Mouse (Mus musculus) intestine, embryonic 16.5 days (tissue): Measurements from ENCODE around the gene Jund. TPM values are rescaled to one million over a fixed set of nuclear protein-coding genes. Genes with fewer than 3 reads are reported as not detected.
A peak's percentile ranks its signal among the peaks of the same experiment; 100 is the strongest.

ENCODE experiments used
- ATAC-seq: fragments of 200-750 bp; cut with Nextera tagmentation; 2 replicates; pipeline ENCODE4 v1.8.0; 2017; ENCODE audit warnings: moderate TSS enrichment, moderate library complexity
- H3K27ac ChIP-seq: fragments of 300-500 bp; sonication (generic); 2 replicates; pipeline ENCODE4 v1.5.1; 2014; ENCODE audit warnings: mild to moderate bottlenecking, low read length
- H3K27me3 ChIP-seq: fragments of 300-500 bp; sonication (generic); replicated peaks from 2 replicates; pipeline ENCODE4 v1.6.1; 2014; ENCODE audit warnings: low read length, control low read depth, mixed read lengths; ENCODE audit not compliant: control insufficient read depth, insufficient read depth
- H3K36me3 ChIP-seq: fragments of 300-500 bp; sonication (generic); 2 replicates; pipeline ENCODE4 v1.6.1; 2014; ENCODE audit warnings: low read length, control low read depth; ENCODE audit not compliant: control insufficient read depth, insufficient read depth
- H3K4me1 ChIP-seq: fragments of 300-500 bp; sonication (generic); 2 replicates; pipeline ENCODE4 v1.6.1; 2014; ENCODE audit warnings: low read length, control low read depth, mixed read lengths; ENCODE audit not compliant: control insufficient read depth, insufficient read depth
- H3K4me2 ChIP-seq: fragments of 300-500 bp; sonication (generic); 2 replicates; pipeline ENCODE4 v1.6.1; 2014; ENCODE audit warnings: low read depth, low read length, control low read depth
- H3K4me3 ChIP-seq: fragments of 300-500 bp; sonication (generic); 2 replicates; pipeline ENCODE4 v1.5.1; 2014; ENCODE audit warnings: mild to moderate bottlenecking, low read length
- H3K9ac ChIP-seq: fragments of 300-500 bp; sonication (generic); 2 replicates; pipeline ENCODE4 v1.6.1; 2014; ENCODE audit warnings: low read depth, low read length
- H3K9me3 ChIP-seq: fragments of 300-500 bp; sonication (generic); 2 replicates; pipeline ENCODE4 v1.6.1; 2016; ENCODE audit warnings: low read length, control low read depth; ENCODE audit not compliant: control insufficient read depth
- WGBS: fragments of 180-500 bp; shearing (Covaris S2); extraction: QIAGEN DNeasy Blood & Tissue Kit; methylation state at CpG from one replicate; pipeline ENCODE4 v1.1.7; 2014; 5-methylcytosine and 5-hydroxymethylcytosine counted together
- polyA plus RNA-seq: library from polyadenylated mRNA; unstranded; fragments of >200 nt; fragmentation: Nextera tagmentation; extraction: Ambion mirVana; gene quantifications from 2 replicates; pipeline ENCODE4 v1.2.1, GENCODE M21; 2015

The Jund gene
- polyA plus RNA-seq, 1 experiment from 2014 or later: 37.3 TPM

DNA sequence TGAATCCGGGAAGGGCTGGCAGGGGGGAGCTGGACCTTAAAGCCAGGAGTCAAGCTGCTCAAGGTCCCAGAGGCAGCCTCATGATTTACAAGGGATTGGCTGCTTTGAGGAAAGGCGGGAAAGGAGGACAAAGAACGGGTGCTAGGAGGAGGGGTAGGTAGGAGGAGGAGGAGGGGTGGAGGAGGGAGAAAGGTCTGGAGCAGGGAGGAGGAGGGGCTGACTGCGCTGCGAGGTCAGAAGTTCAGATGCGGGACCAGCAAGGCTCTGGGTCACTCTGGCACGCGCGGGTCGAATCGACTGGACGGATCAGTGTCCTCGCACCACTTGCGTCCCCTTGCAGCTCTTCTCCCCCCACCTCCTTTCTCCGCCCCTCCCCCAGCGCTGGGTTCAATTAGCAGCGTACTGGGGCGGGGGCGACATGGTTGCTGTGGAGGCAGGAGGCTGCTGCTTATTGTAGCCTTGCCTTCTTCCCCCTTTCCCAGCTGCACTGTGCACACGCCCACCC, 7.0 kb upstream of the Jund start:
- H3K9me3 ChIP-seq: no peaks in the 10 kb centered on the region
- peaks cover 39% of the 10 kb centered on the region for H3K4me1 ChIP-seq
- 2% methylated on average over 18 of the region's 20 CpGs for WGBS
- H3K4me2 ChIP-seq: peak overlapping the region; percentile 62
- peak overlapping the region; percentile 35 for H3K4me3 ChIP-seq
- no peaks in the 10 kb centered on the region for H3K36me3 ChIP-seq
- H3K27ac ChIP-seq: peak overlapping the region; percentile 57; the same call in 1 of the 2 replicates
- H3K27me3 ChIP-seq: no peaks in the 10 kb centered on the region
- peak; percentile 39; the same call in 1 of the 2 replicates for ATAC-seq
- H3K9ac ChIP-seq: peak overlapping the region; percentile 73

DNA sequence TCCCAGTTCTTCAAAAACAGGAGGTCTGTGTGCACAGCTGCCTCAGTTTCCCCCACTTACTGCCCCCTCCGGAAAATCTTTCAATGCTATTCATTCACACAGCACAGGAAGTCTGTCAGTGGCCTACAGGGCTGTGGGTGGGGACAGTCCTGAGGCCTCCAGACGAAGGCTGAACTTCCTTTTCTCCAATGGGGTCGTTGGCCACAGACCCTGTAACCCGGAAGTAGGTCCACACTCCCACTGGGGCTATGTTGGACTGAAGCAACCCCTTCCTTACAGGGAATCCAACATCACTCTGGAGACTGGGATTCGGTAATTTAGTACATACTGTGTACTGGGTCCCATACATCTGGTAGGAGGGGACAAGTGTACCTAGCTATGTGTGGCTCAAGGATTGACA, 5.1 kb upstream of the Jund start:
- no peak for ATAC-seq
- no peaks in the 10 kb centered on the region for H3K27me3 ChIP-seq
- no peak overlapping the region for H3K4me3 ChIP-seq
- no peaks in the 10 kb centered on the region for H3K36me3 ChIP-seq
- H3K27ac ChIP-seq: peak overlapping the region; percentile 41
- H3K4me1 ChIP-seq: peaks cover 50% of the 10 kb centered on the region
- WGBS: 66% methylated on average over 5 of the region's 5 CpGs
- no peaks in the 10 kb centered on the region for H3K9me3 ChIP-seq
- H3K9ac ChIP-seq: peak overlapping the region; percentile 35; the same call in 1 of the 2 replicates
- no peak overlapping the region for H3K4me2 ChIP-seq

DNA sequence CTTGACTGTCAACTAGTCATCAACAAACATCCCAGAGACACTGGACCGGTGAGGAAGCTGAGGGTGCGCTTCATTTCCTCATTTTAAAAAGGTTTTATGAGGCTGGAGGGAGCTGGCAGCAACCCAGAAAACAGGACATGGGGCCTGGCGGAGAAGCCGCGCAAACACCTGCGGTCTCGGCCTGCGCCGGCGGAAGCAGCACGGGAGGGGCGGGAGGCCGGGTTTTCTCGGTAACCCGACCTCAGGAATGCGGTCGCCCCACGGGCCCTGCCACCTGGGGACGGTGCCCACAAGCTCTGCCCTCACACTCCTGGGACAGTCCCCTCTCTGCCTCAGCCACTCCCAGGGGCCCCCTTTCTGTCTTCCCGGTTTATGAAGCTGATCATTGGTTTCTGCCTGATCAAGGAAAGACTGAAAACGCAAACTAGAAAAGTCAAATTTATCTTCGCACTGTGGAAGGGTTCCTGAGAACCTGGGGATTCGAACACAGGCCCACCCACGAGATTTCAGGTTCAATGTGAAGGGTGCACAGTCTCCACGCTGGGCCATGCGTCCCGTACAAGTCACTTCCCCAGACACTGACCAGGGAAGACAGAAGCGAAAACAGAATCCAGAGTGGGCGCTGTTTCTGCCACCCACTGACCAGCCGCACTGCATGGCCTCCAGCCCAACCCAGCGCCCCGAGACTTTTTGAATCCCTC, 3.3 kb upstream of the Jund start:
- Histone ChIP-seq H3K4me1 (peaks cover 50% of the 10 kb centered on the region), H3K36me3 (no peaks in the 10 kb centered on the region), H3K27ac (peak overlapping the region; percentile 95), H3K4me2 (peak overlapping the region; percentile 61), H3K4me3 (no peak overlapping the region), H3K9me3 (no peaks in the 10 kb centered on the region), H3K27me3 (no peaks in the 10 kb centered on the region), H3K9ac (peak overlapping the region; percentile 66)
- ATAC-seq: peak; percentile 14; the same call in 1 of the 2 replicates
- WGBS: 27% methylated on average over 32 of the region's 32 CpGs

DNA sequence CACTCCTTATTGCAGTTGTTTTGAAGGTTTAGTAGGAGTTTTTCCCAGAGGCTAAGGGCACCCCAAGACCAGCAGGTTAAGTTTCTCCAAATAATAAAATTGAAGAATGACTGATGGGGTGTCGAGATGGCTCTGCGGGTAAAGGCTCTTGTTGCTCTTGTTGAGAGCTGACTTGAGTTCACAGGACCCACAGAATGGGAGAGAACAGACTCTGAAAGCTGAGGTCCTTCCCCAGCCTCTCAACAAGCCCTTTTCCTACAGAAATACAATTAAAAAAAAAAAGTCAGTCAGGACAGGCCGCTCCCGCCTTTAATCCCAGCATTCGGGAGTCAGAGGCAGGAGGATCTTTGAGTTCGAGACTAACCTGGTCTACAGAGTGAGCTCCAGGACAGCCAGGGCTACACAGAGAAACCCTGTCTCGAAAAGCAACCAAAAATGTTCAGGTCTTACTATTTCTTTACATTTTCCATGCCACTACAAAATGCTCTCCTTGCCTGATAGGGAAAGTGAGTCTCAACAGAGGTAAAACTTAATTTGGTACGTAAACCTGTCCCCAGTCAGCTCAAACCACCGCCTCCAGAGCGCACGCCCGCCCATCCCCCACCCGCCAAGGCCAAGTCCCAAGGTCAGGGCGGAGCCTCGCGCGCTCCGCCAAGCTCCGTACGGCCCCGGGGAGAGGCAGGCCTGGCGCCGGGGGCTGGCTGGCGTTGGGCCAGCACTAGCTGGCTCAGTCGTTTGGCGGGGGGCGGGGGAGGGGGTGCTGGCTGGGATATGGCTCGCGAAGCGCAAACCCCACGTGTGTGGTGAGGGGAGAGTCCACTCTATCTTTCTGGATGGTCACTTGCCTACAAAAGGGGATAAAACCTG, 2.5 kb upstream of the Jund start:
- peaks cover 53% of the 10 kb centered on the region for H3K4me1 ChIP-seq
- H3K4me2 ChIP-seq: peak overlapping the region; percentile 61
- no peaks in the 10 kb centered on the region for H3K36me3 ChIP-seq
- peak overlapping the region; percentile 23 for H3K4me3 ChIP-seq
- WGBS: 3% methylated on average over 31 of the region's 31 CpGs
- H3K27ac ChIP-seq: peak overlapping the region; percentile 95
- H3K9me3 ChIP-seq: no peaks in the 10 kb centered on the region
- no peaks in the 10 kb centered on the region for H3K27me3 ChIP-seq
- ATAC-seq: peak; percentile 24
- peak overlapping the region; percentile 66 for H3K9ac ChIP-seq

DNA sequence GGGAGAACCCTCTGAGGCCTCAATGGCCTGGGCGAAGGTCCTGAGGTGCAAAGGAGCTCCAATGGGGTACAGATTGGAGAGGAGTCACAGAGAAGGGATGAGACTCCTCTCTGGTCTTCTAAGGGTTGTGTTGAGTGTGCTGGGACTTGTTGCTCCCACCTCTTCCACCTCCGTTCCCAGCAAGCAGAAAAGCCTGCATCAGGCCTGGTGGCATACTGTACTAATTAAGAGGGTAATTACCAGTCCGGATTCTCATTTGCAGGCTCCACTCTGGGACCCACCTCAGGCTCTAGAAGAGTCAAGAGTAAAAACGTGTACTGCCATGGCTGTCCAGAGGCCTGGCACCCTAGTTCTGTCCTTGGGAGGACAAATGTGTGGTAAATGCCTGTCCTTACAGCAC, 1.8 kb upstream of the Jund start:
- Histone ChIP-seq H3K27ac (peak overlapping the region; percentile 95), H3K4me2 (peak overlapping the region; percentile 61), H3K9ac (peak overlapping the region; percentile 66), H3K9me3 (no peaks in the 10 kb centered on the region), H3K4me1 (peaks cover 54% of the 10 kb centered on the region), H3K4me3 (peak overlapping the region; percentile 23), H3K27me3 (no peaks in the 10 kb centered on the region), H3K36me3 (no peaks in the 10 kb centered on the region)
- ATAC-seq: no peak
- WGBS: 36% methylated on average over 4 of the region's 4 CpGs

DNA sequence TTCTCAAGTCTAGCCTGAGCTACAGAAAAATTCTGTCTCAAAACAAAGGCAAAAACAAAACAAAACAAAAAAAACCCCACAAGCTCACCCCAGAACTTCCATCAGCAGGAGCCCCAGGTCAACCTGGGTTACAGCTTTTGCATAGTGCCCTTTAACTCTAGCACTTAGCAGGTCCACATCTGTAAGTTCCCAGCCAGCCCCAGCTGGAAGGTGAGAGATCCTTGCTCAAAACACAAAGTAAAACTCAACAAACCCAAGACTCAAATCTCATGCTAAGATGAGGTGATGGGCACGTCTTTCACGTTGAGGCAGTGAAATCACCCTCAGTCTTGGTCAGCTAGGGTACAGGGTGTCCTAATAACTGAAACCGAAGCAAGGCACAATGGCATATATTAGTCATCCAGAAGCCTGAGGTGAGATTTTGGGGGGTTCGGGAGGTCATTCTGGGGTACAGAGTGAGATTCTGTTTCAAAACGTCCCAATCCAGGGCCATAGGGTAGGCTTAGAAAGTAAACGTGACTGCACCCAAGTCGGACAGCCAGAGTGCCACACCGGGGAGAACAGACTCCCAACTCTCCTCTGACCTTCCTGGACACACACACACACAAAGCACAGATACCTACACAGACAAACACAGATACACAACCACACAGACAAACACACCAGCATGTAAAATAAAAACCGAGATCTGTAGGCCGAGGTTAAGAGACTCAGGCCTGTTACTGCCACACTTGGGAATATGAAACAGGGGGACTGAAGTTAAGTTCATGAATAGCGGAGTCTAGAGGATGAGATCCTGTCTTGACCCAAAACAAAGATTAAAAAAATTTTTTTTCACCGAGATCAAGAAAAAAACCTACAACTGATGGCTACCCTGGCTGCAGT, 1.1 kb upstream of the Jund start:
- 59% methylated on average over 12 of the region's 12 CpGs for WGBS
- peak overlapping the region; percentile 95 for H3K27ac ChIP-seq
- no peak for ATAC-seq
- H3K9me3 ChIP-seq: no peaks in the 10 kb centered on the region
- peaks cover 56% of the 10 kb centered on the region for H3K4me1 ChIP-seq
- no peaks in the 10 kb centered on the region for H3K27me3 ChIP-seq
- no peaks in the 10 kb centered on the region for H3K36me3 ChIP-seq
- H3K4me2 ChIP-seq: peak overlapping the region; percentile 61
- H3K9ac ChIP-seq: peak overlapping the region; percentile 72
- peak overlapping the region; percentile 54 for H3K4me3 ChIP-seq

DNA sequence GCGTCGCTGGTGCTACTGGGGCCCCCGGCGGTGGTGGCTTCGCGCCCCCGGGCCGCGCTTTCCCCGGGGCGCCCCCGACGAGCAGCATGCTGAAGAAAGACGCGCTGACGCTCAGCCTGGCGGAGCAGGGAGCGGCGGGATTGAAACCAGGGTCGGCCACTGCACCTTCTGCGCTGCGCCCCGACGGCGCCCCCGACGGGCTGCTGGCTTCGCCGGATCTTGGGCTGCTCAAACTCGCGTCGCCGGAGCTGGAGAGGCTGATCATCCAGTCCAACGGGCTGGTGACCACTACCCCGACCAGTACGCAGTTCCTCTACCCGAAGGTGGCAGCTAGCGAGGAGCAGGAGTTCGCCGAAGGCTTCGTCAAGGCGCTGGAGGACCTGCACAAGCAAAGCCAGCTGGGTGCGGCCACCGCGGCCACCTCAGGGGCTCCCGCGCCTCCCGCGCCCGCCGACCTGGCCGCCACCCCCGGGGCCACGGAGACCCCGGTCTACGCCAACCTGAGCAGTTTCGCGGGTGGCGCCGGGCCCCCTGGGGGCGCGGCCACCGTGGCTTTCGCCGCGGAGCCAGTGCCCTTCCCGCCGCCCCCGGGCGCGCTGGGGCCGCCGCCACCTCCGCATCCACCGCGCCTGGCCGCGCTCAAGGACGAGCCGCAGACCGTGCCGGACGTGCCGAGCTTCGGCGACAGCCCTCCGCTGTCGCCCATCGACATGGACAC, 526 bp downstream of the Jund start:
- Histone ChIP-seq H3K4me1 (peaks cover 47% of the 10 kb centered on the region), H3K9ac (peak overlapping the region; percentile 99), H3K36me3 (no peaks in the 10 kb centered on the region), H3K4me3 (peak overlapping the region; percentile 91), H3K9me3 (no peaks in the 10 kb centered on the region), H3K27ac (peak overlapping the region; percentile 99), H3K4me2 (peak overlapping the region; percentile 59), H3K27me3 (no peaks in the 10 kb centered on the region)
- no peak; the same call in none of the 2 replicates for ATAC-seq
- WGBS: under 1% methylated on average over 87 of the region's 89 CpGs

DNA sequence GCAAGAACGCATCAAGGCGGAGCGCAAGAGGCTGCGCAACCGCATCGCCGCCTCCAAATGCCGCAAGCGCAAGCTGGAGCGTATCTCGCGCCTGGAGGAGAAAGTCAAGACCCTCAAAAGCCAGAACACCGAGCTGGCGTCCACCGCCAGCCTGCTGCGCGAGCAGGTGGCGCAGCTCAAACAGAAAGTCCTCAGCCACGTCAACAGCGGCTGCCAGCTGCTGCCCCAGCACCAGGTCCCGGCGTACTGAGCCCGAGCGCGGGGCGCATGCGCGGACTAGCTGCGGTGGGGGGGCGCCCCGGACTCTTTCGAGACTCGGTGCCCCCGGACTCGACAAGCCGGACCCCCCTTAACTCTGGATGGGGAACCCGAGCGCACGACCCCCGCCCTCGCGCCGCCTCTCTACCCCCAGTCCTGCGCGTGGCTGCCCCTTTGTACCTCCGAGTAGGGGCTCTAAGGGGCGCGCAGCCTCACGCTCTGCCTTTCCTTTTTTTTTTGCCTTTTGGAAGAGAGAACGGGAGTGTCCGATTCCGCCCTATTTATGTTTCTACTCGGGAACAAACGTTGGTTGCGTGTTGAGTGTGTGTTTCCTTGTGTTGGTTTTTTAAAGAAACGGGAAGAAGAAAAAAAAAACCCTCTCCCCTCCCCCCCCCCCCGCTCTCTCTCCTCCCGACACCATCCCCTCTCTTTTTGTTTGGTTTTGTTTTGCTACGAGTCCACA, 1.2 kb downstream of the Jund start:
- H3K27me3 ChIP-seq: no peaks in the 10 kb centered on the region
- H3K4me3 ChIP-seq: peak overlapping the region; percentile 91
- WGBS: 1% methylated on average over 59 of the region's 59 CpGs
- peak overlapping the region; percentile 99 for H3K9ac ChIP-seq
- H3K27ac ChIP-seq: peak overlapping the region; percentile 99
- no peaks in the 10 kb centered on the region for H3K9me3 ChIP-seq
- peaks cover 47% of the 10 kb centered on the region for H3K4me1 ChIP-seq
- no peak for ATAC-seq
- H3K4me2 ChIP-seq: peak overlapping the region; percentile 59
- H3K36me3 ChIP-seq: no peaks in the 10 kb centered on the region
